Mouse (Mus musculus) midbrain, embryonic 11.5 days (tissue): ENCODE results near the gene Cnn1. TPM values are rescaled to one million over a fixed set of nuclear protein-coding genes. Genes with fewer than 3 reads are reported as not detected.
A peak's percentile ranks its signal among the peaks of the same experiment; 100 is the strongest.

Experiments
- ATAC-seq: fragments of 200-750 bp; cut with Nextera tagmentation; 2 replicates; pipeline ENCODE4 v1.8.0; 2017; ENCODE audit warnings: moderate TSS enrichment, moderate library complexity; ENCODE audit not compliant: low FRiP score
- DNase-seq: peaks from one replicate; pipeline ENCODE4 v3.0.0; 2015; ENCODE audit warnings: low spot score; ENCODE audit errors: missing footprints
- H3K27ac ChIP-seq: fragments of 300-500 bp; sonication (generic); 2 replicates; pipeline ENCODE4 v1.5.1; 2014; ENCODE audit warnings: low read depth, low read length
- H3K27me3 ChIP-seq: fragments of 300-500 bp; sonication (generic); 2 replicates; pipeline ENCODE4 v1.6.1; 2014; ENCODE audit warnings: mild to moderate bottlenecking, low read length, moderate library complexity, mixed read lengths; ENCODE audit not compliant: control insufficient read depth, insufficient read depth
- H3K36me3 ChIP-seq: fragments of 300-500 bp; sonication (generic); 2 replicates; pipeline ENCODE4 v1.6.1; 2014; ENCODE audit warnings: mild to moderate bottlenecking, low read length, moderate library complexity, mixed read lengths; ENCODE audit not compliant: control insufficient read depth, insufficient read depth
- H3K4me1 ChIP-seq: fragments of 300-500 bp; sonication (generic); 2 replicates; pipeline ENCODE4 v1.6.1; 2014; ENCODE audit warnings: low read length; ENCODE audit not compliant: control insufficient read depth, insufficient read depth
- H3K4me2 ChIP-seq: fragments of 300-500 bp; sonication (generic); 2 replicates; pipeline ENCODE4 v1.6.1; 2014; ENCODE audit warnings: mild to moderate bottlenecking, moderate library complexity
- H3K4me3 ChIP-seq: fragments of 300-500 bp; sonication (generic); 2 replicates; pipeline ENCODE4 v1.5.1; 2014; ENCODE audit warnings: low read depth, low read length
- H3K9ac ChIP-seq: fragments of 300-500 bp; sonication (generic); 2 replicates; pipeline ENCODE4 v1.6.1; 2014; ENCODE audit warnings: low read length
- H3K9me3 ChIP-seq: fragments of 300-500 bp; sonication (generic); 2 replicates; pipeline ENCODE4 v1.6.1; 2016; ENCODE audit warnings: low read length; ENCODE audit not compliant: control insufficient read depth
- WGBS: fragments of 180-500 bp; shearing (Covaris S2); extraction: QIAGEN DNeasy Blood & Tissue Kit; methylation state at CpG from one replicate; pipeline ENCODE4 v1.1.7; 2014; 5-methylcytosine and 5-hydroxymethylcytosine counted together
- microRNA-seq: library from miRNA; unstranded; fragments of <30 nt; microRNA quantifications from one replicate; pipeline ENCODE4, GENCODE M21; 2017
- polyA plus RNA-seq: library from polyadenylated mRNA; unstranded; fragments of >200 nt; fragmentation: Nextera tagmentation; extraction: Ambion mirVana; gene quantifications from 2 replicates; pipeline ENCODE4 v1.2.1, GENCODE M21; 2014

Gene Cnn1
- polyA plus RNA-seq, 1 experiment from 2014 or later: 1.6 TPM

GRCm38 (mm10) chr9:22157516-22158265 lies 58.7 kb downstream of the Cnn1 start:
- no peak for ATAC-seq
- Histone ChIP-seq H3K4me2 (peak overlapping the region; percentile 68), H3K36me3 (no peaks in the 10 kb centered on the region), H3K9ac (peak overlapping the region; percentile 87), H3K9me3 (no peaks in the 10 kb centered on the region), H3K4me1 (peaks cover 6% of the 10 kb centered on the region), H3K27me3 (no peaks in the 10 kb centered on the region), H3K27ac (no peak overlapping the region), H3K4me3 (peak overlapping the region; percentile 68)
- no peak for DNase-seq
- WGBS: 74% methylated on average over 34 of the region's 34 CpGs

Small RNAs within 50 kb of the gene (microRNA-seq; reads per million reads assigned to microRNA genes)
- gene Mir7084: not detected

Other genes starting within 250 kb of the Cnn1 start
- 15.1 and 15.9 TPM in 2 replicates for gene Dock6, start 246.6 kb upstream of the Cnn1 start, polyA plus RNA-seq
- gene Rab3d, start 181.0 kb upstream of the Cnn1 start, polyA plus RNA-seq: 7.8 and 9.1 TPM in 2 replicates
- gene Ccdc159, start 171.7 kb upstream of the Cnn1 start, polyA plus RNA-seq: 2.4 and 3.4 TPM in 2 replicates
- gene Tmem205, start 171.7 kb upstream of the Cnn1 start, polyA plus RNA-seq: 30.6 and 35.7 TPM in 2 replicates
- gene Plppr2, start 162.2 kb upstream of the Cnn1 start, polyA plus RNA-seq: 19.1 and 22.2 TPM in 2 replicates
- gene Swsap1, start 143.5 kb upstream of the Cnn1 start, polyA plus RNA-seq: 20.3 and 22.3 TPM in 2 replicates
- gene Epor, start 135.7 kb upstream of the Cnn1 start, polyA plus RNA-seq: 3.4 and 5.2 TPM in 2 replicates
- gene Rgl3, start 109.8 kb upstream of the Cnn1 start, polyA plus RNA-seq: 0.97 and 2.2 TPM in 2 replicates
- gene Ccdc151, start 96.6 kb upstream of the Cnn1 start, polyA plus RNA-seq: 4.7 and 6.3 TPM in 2 replicates
- 85.5 and 86.9 TPM in 2 replicates for gene Prkcsh, start 96.4 kb upstream of the Cnn1 start, polyA plus RNA-seq
- 49.8 and 53.9 TPM in 2 replicates for gene Elavl3, start 47.2 kb upstream of the Cnn1 start, polyA plus RNA-seq
- gene Gm49318, start 28.0 kb upstream of the Cnn1 start, polyA plus RNA-seq: not detected in 2 replicates
- 7.6 and 7.9 TPM in 2 replicates for gene Zfp653, start 27.8 kb upstream of the Cnn1 start, polyA plus RNA-seq
- 31.2 and 31.5 TPM in 2 replicates for gene Ecsit, start 13.8 kb upstream of the Cnn1 start, polyA plus RNA-seq
- 208 and 225 TPM in 2 replicates for gene Elof1, start 18.0 kb downstream of the Cnn1 start, polyA plus RNA-seq
- gene Acp5, start 36.5 kb downstream of the Cnn1 start, polyA plus RNA-seq: 15.4 and 19.7 TPM in 2 replicates
- 63.9 and 66.6 TPM in 2 replicates for gene Pigyl, start 57.6 kb downstream of the Cnn1 start, polyA plus RNA-seq
- gene Zfp872, start 88.9 kb downstream of the Cnn1 start, polyA plus RNA-seq: 0.17 and 0.23 TPM in 2 replicates
- gene Zfp809, start 126.5 kb downstream of the Cnn1 start, polyA plus RNA-seq: 11.3 and 11.8 TPM in 2 replicates
- 6.7 TPM in 2 replicates for gene Zfp599, start 160.7 kb downstream of the Cnn1 start, polyA plus RNA-seq
- 25.9 and 27.4 TPM in 2 replicates for gene Zfp810, start 208.4 kb downstream of the Cnn1 start, polyA plus RNA-seq